Mouse (Mus musculus) brown adipose tissue, adult 24 weeks (tissue): Measurements from ENCODE around the gene Hdhd3. TPM values are rescaled to one million over a fixed set of nuclear protein-coding genes. Genes with fewer than 3 reads are reported as not detected.

Experiments used
- H3K27ac ChIP-seq: fragments of 200-500 bp; replicated peaks from 2 replicates; pipeline ENCODE4 v1.5.1; 2012; ENCODE audit warnings: low read depth, mild to moderate bottlenecking, low read length
- H3K4me1 ChIP-seq: fragments of 200-500 bp; 2 replicates; pipeline ENCODE4 v1.6.1; 2012; ENCODE audit warnings: low read length, mixed read lengths; ENCODE audit not compliant: control insufficient read depth, insufficient read depth, insufficient read length
- H3K4me3 ChIP-seq: fragments of 200-500 bp; 2 replicates; pipeline ENCODE4 v1.5.1; 2012; ENCODE audit warnings: low read depth, mild to moderate bottlenecking, low read length, moderate library complexity; ENCODE audit not compliant: insufficient read depth
- polyA plus RNA-seq: library from polyadenylated mRNA; stranded (reverse); fragments of >200 nt; gene quantifications from 2 replicates; pipeline ENCODE4 v1.2.4, GENCODE M21; 2012; ENCODE audit not compliant: missing spikeins, insufficient read depth, insufficient read length

Gene Hdhd3
- polyA plus RNA-seq, 1 experiment: 14.9 TPM

DNA sequence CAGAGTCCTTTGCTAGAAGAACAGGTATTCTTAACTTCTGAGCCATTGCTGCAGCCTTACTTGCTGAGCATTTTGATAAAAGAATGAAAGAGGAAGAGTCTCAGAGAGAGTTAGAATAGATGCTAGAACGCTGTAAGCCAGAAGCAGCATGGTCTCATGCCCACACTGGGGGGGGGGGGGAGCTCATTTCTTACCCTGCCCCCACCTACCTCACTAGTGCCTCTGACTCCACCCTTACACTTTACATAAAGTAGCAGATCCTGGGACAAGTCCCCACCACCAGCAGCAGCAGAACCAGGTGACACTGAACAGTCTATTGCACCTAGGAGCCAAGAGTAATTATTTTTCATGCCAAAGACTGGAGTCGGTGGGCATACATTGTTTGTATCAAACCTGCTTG lies 28.1 kb downstream of the Hdhd3 start:
- H3K4me3 ChIP-seq: no peak overlapping the region
- H3K27ac ChIP-seq: no peak overlapping the region
- no peaks in the 10 kb centered on the region for H3K4me1 ChIP-seq

GRCm38 (mm10) chr4:62472071-62472470 lies 31.2 kb downstream of the Hdhd3 start:
- Histone ChIP-seq H3K4me1 (no peaks in the 10 kb centered on the region), H3K27ac (no peak overlapping the region)

DNA sequence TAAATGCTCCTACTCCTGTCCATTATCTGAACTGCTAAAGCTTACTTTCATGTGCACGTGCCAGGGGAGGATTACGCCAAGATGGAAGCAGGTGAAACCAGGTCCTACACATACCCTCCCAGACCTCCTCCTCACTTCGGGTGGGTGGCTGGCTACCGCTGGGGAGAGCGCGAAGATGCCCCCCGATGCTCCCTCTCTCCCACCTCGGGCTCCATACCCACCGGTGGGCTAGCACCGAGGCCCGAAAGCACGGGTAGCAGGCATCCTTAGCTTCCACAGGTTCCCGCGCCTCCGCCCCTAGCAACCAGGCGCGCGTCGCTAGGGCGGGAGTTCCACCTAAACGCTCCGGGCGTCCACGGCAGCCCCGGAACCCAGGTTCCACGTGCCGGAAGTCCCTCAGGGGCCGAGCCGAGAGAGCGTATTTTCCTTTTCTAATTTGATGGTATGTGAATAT lies 32.6 kb downstream of the Hdhd3 start, which contains the start of gene Wdr31:
Gene Wdr31 (minus strand): TSS at position 299 of the 454 bp plus-strand sequence.
- Histone ChIP-seq H3K4me3 (peak within 1 kb of the TSS; percentile 63), H3K4me1 (no peaks in the 10 kb centered on the region), H3K27ac (no peak within 1 kb of the TSS)

More at GRCm38 (mm10) chr4:62472071-62472470, 31.2 kb downstream of the Hdhd3 start:
- H3K4me3 ChIP-seq: no peak overlapping the region

DNA sequence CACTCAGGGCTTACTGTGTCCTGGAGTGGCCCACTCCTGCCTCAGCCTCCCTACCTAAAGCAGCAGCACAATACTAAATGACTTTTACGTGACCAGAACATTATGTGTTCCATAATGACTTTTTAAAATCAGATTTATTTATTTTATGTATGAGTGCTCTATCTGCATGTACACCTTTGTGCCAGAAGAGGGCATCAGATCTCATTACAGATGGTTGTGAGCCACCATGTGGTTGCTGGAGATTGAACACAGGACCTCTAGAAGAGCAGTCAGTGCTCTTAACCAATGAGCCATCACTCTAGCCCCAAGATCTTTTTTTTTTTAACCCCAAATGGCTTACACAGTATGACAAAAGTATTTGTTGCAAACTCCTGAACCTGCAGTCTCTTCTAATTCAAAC lies 35.1 kb downstream of the Hdhd3 start:
- H3K4me1 ChIP-seq: no peaks in the 10 kb centered on the region
- no peak overlapping the region for H3K27ac ChIP-seq
- H3K4me3 ChIP-seq: no peak overlapping the region

DNA sequence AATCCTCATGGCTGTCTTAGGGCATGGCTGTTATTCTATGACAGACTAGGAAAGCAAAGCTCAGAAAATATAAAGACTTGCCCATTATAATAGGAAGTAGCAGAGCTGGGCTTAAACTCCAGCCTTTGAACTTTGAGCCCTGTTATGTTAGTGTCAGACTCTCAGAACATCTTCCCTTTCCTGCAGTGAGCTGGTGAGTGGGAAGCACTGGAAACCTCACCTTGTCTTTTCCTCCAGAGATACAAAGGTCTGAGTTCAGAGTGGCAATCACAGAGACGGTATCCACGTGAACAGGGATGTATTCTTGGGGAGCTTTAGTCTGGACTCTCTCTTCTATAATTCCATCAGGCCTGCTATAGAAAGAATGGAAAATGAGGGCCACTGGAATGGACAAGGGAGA lies 40.1 kb downstream of the Hdhd3 start:
- Histone ChIP-seq H3K27ac (no peak overlapping the region), H3K4me3 (no peak overlapping the region), H3K4me1 (no peaks in the 10 kb centered on the region)

DNA sequence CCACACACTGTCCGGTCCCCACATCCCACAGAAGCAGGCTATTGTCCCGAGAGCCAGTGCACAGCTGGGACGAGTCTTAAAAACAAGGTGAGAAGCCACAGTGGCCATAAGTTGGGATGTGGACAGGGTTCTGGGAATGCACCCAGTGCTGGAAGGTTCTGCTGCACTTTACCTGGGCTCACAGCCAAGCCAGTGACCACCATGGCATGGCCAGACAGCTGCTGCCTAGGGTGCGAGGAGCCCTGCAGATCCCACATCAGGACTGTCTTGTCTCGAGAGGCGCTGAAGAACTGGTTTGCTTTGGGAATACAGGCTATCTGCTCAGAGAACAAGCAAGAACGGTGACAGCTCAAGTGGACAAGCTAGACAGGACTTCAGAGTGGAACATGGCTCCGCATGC lies 42.9 kb downstream of the Hdhd3 start:
- Histone ChIP-seq H3K4me1 (no peaks in the 10 kb centered on the region), H3K4me3 (no peak overlapping the region), H3K27ac (no peak overlapping the region)

GRCm38 (mm10) chr4:62459081-62459480 lies 44.2 kb downstream of the Hdhd3 start:
- Histone ChIP-seq H3K4me3 (no peak overlapping the region), H3K27ac (no peak overlapping the region), H3K4me1 (no peaks in the 10 kb centered on the region)

DNA sequence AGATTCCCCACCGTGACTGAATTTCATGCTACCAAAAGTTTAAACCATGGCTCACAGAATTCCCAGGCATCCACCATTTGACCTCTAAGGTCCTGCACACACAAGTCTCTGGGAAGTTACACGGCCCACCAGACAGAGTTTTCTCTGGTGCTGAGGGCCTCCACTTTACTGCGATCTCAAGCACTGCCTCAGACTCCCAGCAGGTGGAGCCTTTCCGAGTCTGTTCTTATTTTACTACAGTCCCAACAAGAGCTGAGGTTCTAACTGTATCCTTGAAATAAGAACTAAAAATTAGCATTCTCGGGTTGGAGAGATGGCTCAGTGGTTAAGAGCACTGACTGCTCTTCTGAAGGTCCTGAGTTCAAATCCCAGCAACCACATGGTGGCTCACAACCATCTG lies 48.3 kb downstream of the Hdhd3 start:
- H3K4me3 ChIP-seq: no peak overlapping the region
- H3K4me1 ChIP-seq: no peaks in the 10 kb centered on the region
- no peak overlapping the region for H3K27ac ChIP-seq

Other genes starting within 250 kb of the Hdhd3 start
- gene Slc31a2, start 240.9 kb downstream of the Hdhd3 start, polyA plus RNA-seq: 7.9 and 11.2 TPM in 2 replicates
- gene Fkbp15, start 142.9 kb downstream of the Hdhd3 start, polyA plus RNA-seq: 13.0 and 13.5 TPM in 2 replicates
- 18.6 and 21.6 TPM in 2 replicates for gene Slc31a1, start 142.7 kb downstream of the Hdhd3 start, polyA plus RNA-seq
- 52.5 and 76.2 TPM in 2 replicates for gene Cdc26, start 94.8 kb downstream of the Hdhd3 start, polyA plus RNA-seq
- gene Prpf4, start 94.7 kb downstream of the Hdhd3 start, polyA plus RNA-seq: 5.1 and 5.4 TPM in 2 replicates
- gene Rnf183, start 68.2 kb downstream of the Hdhd3 start, polyA plus RNA-seq: not detected in 2 replicates
- not detected in 2 replicates for gene Wdr31, start 32.6 kb downstream of the Hdhd3 start, polyA plus RNA-seq
- not detected in 2 replicates for gene Bspry, start 23.4 kb downstream of the Hdhd3 start, polyA plus RNA-seq
- gene Alad, start 16.5 kb upstream of the Hdhd3 start, polyA plus RNA-seq: 73.2 and 87.7 TPM in 2 replicates
- gene Pole3, start 21.6 kb upstream of the Hdhd3 start, polyA plus RNA-seq: 41.9 and 44.2 TPM in 2 replicates
- gene 4933430I17Rik, start 21.9 kb upstream of the Hdhd3 start, polyA plus RNA-seq: not detected in 2 replicates
- gene Rgs3, start 56.4 kb upstream of the Hdhd3 start, polyA plus RNA-seq: 49.5 and 102 TPM in 2 replicates